Mouse (Mus musculus) limb, embryonic 13.5 days (tissue): ENCODE results near the gene Tnnt3. TPM values are rescaled to one million over a fixed set of nuclear protein-coding genes. Genes with fewer than 3 reads are reported as not detected.

Experiments
- ATAC-seq: fragments of 200-750 bp; cut with Nextera tagmentation; 2 replicates; pipeline ENCODE4 v1.8.0; 2017; ENCODE audit warnings: low read depth, moderate number of reproducible peaks, moderate TSS enrichment; ENCODE audit not compliant: low FRiP score
- H3K27ac ChIP-seq: fragments of 300-500 bp; sonication (generic); 2 replicates; pipeline ENCODE4 v1.5.1; 2015; ENCODE audit warnings: inconsistent platforms, mild to moderate bottlenecking, moderate library complexity
- H3K27me3 ChIP-seq: fragments of 300-500 bp; sonication (generic); 2 replicates; pipeline ENCODE4 v1.6.1; 2015; ENCODE audit warnings: mild to moderate bottlenecking, inconsistent platforms
- H3K36me3 ChIP-seq: fragments of 300-500 bp; sonication (generic); 2 replicates; pipeline ENCODE4 v1.6.1; 2015; ENCODE audit warnings: inconsistent platforms, mild to moderate bottlenecking, moderate library complexity
- H3K4me1 ChIP-seq: fragments of 300-500 bp; sonication (generic); 2 replicates; pipeline ENCODE4 v1.6.1; 2015; ENCODE audit warnings: inconsistent platforms
- H3K4me2 ChIP-seq: fragments of 300-500 bp; sonication (generic); replicated peaks from 2 replicates; pipeline ENCODE4 v1.6.1; 2015; ENCODE audit warnings: inconsistent platforms, mild to moderate bottlenecking, moderate library complexity
- H3K4me3 ChIP-seq: fragments of 300-500 bp; sonication (generic); 2 replicates; pipeline ENCODE4 v1.5.1; 2015; ENCODE audit warnings: moderate library complexity, mild to moderate bottlenecking, inconsistent platforms
- H3K9ac ChIP-seq: fragments of 300-500 bp; sonication (generic); 2 replicates; pipeline ENCODE4 v1.6.1; 2015; ENCODE audit warnings: mild to moderate bottlenecking, inconsistent platforms
- H3K9me3 ChIP-seq: fragments of 300-500 bp; sonication (generic); 2 replicates; pipeline ENCODE4 v1.6.1; 2016; ENCODE audit warnings: inconsistent platforms
- WGBS: fragments of 180-500 bp; shearing (Covaris S2); methylation state at CpG from one replicate; pipeline ENCODE4 v1.1.7; 2015; 5-methylcytosine and 5-hydroxymethylcytosine counted together
- polyA plus RNA-seq: library from polyadenylated mRNA; unstranded; fragments of >200 nt; fragmentation: Nextera tagmentation; extraction: Ambion mirVana; gene quantifications from 2 replicates; pipeline ENCODE4 v1.2.1, GENCODE M21; 2015

The Tnnt3 gene
- polyA plus RNA-seq, 1 experiment from 2014 or later: 60.9 TPM

- Histone ChIP-seq H3K9me3 (no peaks in the 10 kb centered on the region), H3K9ac (no peak overlapping the region), H3K36me3 (no peaks in the 10 kb centered on the region), H3K4me3 (no peak overlapping the region), H3K27me3 (no peaks in the 10 kb centered on the region), H3K4me2 (no peak overlapping the region), H3K27ac (peak overlapping the region; percentile 99), H3K4me1 (peaks cover 99% of the 10 kb centered on the region)
- ATAC-seq: no peak
- WGBS: 80% methylated on average over 10 of the region's 10 CpGs
Observed at GRCm38 (mm10) chr7:142549941-142550763, 51.5 kb downstream of the Tnnt3 start.

GRCm38 (mm10) chr7:142550935-142551373 lies 52.3 kb downstream of the Tnnt3 start:
- Histone ChIP-seq H3K27ac (peak overlapping the region; percentile 99), H3K27me3 (no peaks in the 10 kb centered on the region), H3K4me2 (no peak overlapping the region), H3K4me3 (no peak overlapping the region), H3K9me3 (no peaks in the 10 kb centered on the region), H3K36me3 (no peaks in the 10 kb centered on the region), H3K4me1 (peaks cover 99% of the 10 kb centered on the region), H3K9ac (no peak overlapping the region)
- WGBS: 62% methylated on average over 14 of the region's 14 CpGs
- no peak for ATAC-seq

GRCm38 (mm10) chr7:142551691-142552090 lies 53.1 kb downstream of the Tnnt3 start:
- 92% methylated on average over 5 of the region's 5 CpGs for WGBS
- H3K9ac ChIP-seq: no peak overlapping the region; the same call in 1 of the 2 replicates
- ATAC-seq: no peak
- H3K4me3 ChIP-seq: no peak overlapping the region
- H3K4me2 ChIP-seq: no peak overlapping the region
- H3K4me1 ChIP-seq: peaks cover 97% of the 10 kb centered on the region
- H3K27me3 ChIP-seq: no peaks in the 10 kb centered on the region
- no peaks in the 10 kb centered on the region for H3K9me3 ChIP-seq
- H3K27ac ChIP-seq: peak overlapping the region; percentile 99
- H3K36me3 ChIP-seq: no peaks in the 10 kb centered on the region

GRCm38 (mm10) chr7:142552591-142553416 lies 54.2 kb downstream of the Tnnt3 start:
- Histone ChIP-seq H3K9ac (0 out of 2 replicates have a peak overlapping the region, but pooled peaks have one; percentile 10), H3K36me3 (no peaks in the 10 kb centered on the region), H3K9me3 (no peaks in the 10 kb centered on the region), H3K27me3 (no peaks in the 10 kb centered on the region), H3K4me3 (no peak overlapping the region), H3K4me1 (peaks cover 90% of the 10 kb centered on the region), H3K27ac (peak overlapping the region; percentile 99), H3K4me2 (peak overlapping the region; percentile 44)
- ATAC-seq: peak; percentile 54
- WGBS: 11% methylated on average over 13 of the region's 13 CpGs

- Histone ChIP-seq H3K27ac (peak overlapping the region; percentile 99), H3K27me3 (no peaks in the 10 kb centered on the region), H3K4me2 (peak overlapping the region; percentile 44), H3K4me1 (peaks cover 85% of the 10 kb centered on the region), H3K4me3 (no peak overlapping the region), H3K9ac (peak overlapping the region; percentile 15; the same call in 1 of the 2 replicates), H3K9me3 (no peaks in the 10 kb centered on the region), H3K36me3 (no peaks in the 10 kb centered on the region)
- peak; percentile 51; the same call in 1 of the 2 replicates for ATAC-seq
- 8% methylated on average over 11 of the region's 11 CpGs for WGBS
Observed at GRCm38 (mm10) chr7:142553417-142554335, 55.0 kb downstream of the Tnnt3 start.

GRCm38 (mm10) chr7:142554625-142555024 lies 56.0 kb downstream of the Tnnt3 start:
- no peak for ATAC-seq
- H3K9ac ChIP-seq: peak overlapping the region; percentile 15; the same call in 1 of the 2 replicates
- no peaks in the 10 kb centered on the region for H3K36me3 ChIP-seq
- H3K27me3 ChIP-seq: no peaks in the 10 kb centered on the region
- H3K4me1 ChIP-seq: peaks cover 86% of the 10 kb centered on the region
- 4% methylated on average over 1 of the region's 1 CpGs for WGBS
- H3K9me3 ChIP-seq: no peaks in the 10 kb centered on the region
- peak overlapping the region; percentile 99 for H3K27ac ChIP-seq
- no peak overlapping the region for H3K4me3 ChIP-seq
- no peak overlapping the region for H3K4me2 ChIP-seq

- ATAC-seq: no peak
- Histone ChIP-seq H3K4me2 (no peak overlapping the region), H3K4me3 (no peak overlapping the region), H3K9me3 (no peaks in the 10 kb centered on the region), H3K4me1 (peaks cover 86% of the 10 kb centered on the region), H3K27ac (peak overlapping the region; percentile 99), H3K36me3 (no peaks in the 10 kb centered on the region), H3K27me3 (no peaks in the 10 kb centered on the region), H3K9ac (no peak overlapping the region)
- 72% methylated on average over 8 of the region's 8 CpGs for WGBS
Observed at GRCm38 (mm10) chr7:142555366-142556088, 56.9 kb downstream of the Tnnt3 start.

GRCm38 (mm10) chr7:142556089-142556476 lies 57.4 kb downstream of the Tnnt3 start:
- peak overlapping the region; percentile 49; the same call in 1 of the 2 replicates for H3K27ac ChIP-seq
- H3K4me1 ChIP-seq: peaks cover 86% of the 10 kb centered on the region
- H3K4me2 ChIP-seq: no peak overlapping the region
- H3K36me3 ChIP-seq: no peaks in the 10 kb centered on the region
- no peak overlapping the region for H3K4me3 ChIP-seq
- WGBS: 84% methylated on average over 2 of the region's 2 CpGs
- no peaks in the 10 kb centered on the region for H3K9me3 ChIP-seq
- H3K9ac ChIP-seq: no peak overlapping the region
- no peak for ATAC-seq
- no peaks in the 10 kb centered on the region for H3K27me3 ChIP-seq

GRCm38 (mm10) chr7:142557696-142558095 lies 59.1 kb downstream of the Tnnt3 start:
- ATAC-seq: no peak
- Histone ChIP-seq H3K27ac (no peak overlapping the region), H3K4me2 (no peak overlapping the region), H3K9ac (no peak overlapping the region), H3K9me3 (no peaks in the 10 kb centered on the region), H3K4me3 (no peak overlapping the region), H3K4me1 (peaks cover 86% of the 10 kb centered on the region), H3K27me3 (no peaks in the 10 kb centered on the region), H3K36me3 (no peaks in the 10 kb centered on the region)
- WGBS: 28% methylated on average over 6 of the region's 6 CpGs

GRCm38 (mm10) chr7:142558511-142559146 lies 60.0 kb downstream of the Tnnt3 start:
- H3K4me3 ChIP-seq: no peak overlapping the region
- H3K27ac ChIP-seq: peak overlapping the region; percentile 85; the same call in 1 of the 2 replicates
- no peak overlapping the region for H3K9ac ChIP-seq
- no peak overlapping the region for H3K4me2 ChIP-seq
- 93% methylated on average over 9 of the region's 9 CpGs for WGBS
- no peaks in the 10 kb centered on the region for H3K27me3 ChIP-seq
- no peaks in the 10 kb centered on the region for H3K9me3 ChIP-seq
- peaks cover 86% of the 10 kb centered on the region for H3K4me1 ChIP-seq
- ATAC-seq: no peak
- H3K36me3 ChIP-seq: no peaks in the 10 kb centered on the region
